Mouse (Mus musculus) layer of hippocampus, postnatal 36 days (tissue): ENCODE measurements at regions not wholly inside any gene's neighbourhood (a gene's known extent, or its start where the extent isn't known, plus 50 kb on each side); places are given as distances from the start of the nearest gene placed in this dataset.
"Not testable (repeated sequence)": the region's sequence is repeated elsewhere in the genome, so short reads cannot be mapped to it uniquely, and the experiment has no call there.

Experiments
- DNase-seq, 2 experiments: peaks; one replicate each; pipeline ENCODE4 v3.0.0; 2022

- no peak for DNase-seq
These were observed 145.7 kb upstream of the Tmem229a start for GRCm38 (mm10) chr6:25101761-25102160.

DNA sequence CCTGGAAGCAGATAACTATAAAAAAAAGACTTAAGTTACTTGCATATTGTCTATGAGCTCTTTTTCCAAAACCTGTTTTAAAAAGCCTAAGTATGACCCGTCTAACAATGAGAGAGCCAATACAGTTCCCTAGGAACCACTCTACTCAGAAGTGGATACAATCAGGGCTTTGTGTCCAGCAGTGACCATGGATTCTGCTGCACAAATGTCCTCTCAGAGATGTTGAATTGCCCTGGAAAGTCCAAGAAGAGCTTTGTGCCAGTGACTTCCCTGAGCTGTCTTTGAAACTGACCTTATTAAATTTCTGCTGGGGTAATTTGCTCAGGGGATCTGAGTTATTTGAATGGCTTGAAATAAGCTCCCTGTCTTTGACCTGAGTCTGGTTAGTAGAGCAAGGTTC lies 131.1 kb upstream of the Tmem229a start:
- DNase-seq: peak in 1 of 2 experiments; percentile 4

DNA sequence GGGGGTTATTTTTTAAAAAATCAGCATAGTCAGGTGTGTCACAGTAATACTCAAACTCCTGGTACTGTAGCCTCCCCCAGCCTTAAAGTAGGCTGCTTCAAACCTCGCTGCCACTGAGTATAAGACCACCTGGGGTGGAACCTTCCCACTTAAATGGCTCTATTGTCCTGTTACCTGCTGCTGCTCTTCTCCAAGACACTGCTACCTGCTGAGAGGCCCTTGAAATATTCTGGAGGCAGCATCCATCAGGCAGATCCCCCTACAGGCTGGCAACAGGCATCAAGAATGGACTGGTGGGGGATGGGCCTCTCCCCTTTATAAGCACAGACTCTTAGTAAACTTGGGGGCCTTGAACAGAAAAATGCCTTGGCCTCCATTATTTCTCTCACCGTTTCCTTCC lies 129.8 kb upstream of the Tmem229a start:
- DNase-seq: no peak

DNA sequence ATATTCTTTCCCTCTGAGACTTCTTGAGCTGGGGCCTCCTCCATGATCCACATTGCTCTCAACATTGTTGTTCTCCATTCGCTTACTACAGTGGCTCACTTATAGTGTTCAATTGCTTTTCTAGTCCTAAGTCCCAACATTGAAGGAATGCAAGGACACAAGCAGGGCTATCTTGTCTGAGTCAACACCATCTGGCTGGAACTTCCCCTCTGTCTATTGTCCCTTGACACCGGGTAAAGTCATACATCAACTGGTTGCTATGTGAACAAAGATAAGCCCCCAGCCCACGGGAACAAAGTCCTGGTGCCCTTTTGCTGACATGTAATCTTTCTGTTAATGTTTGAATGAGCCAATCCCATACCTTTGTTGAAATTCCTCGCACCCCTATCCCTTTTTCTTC lies 129.2 kb upstream of the Tmem229a start:
- DNase-seq: not testable (repeated sequence)

- no peak for DNase-seq
These were observed 109.8 kb upstream of the Tmem229a start for GRCm38 (mm10) chr6:25065913-25066312.

DNA sequence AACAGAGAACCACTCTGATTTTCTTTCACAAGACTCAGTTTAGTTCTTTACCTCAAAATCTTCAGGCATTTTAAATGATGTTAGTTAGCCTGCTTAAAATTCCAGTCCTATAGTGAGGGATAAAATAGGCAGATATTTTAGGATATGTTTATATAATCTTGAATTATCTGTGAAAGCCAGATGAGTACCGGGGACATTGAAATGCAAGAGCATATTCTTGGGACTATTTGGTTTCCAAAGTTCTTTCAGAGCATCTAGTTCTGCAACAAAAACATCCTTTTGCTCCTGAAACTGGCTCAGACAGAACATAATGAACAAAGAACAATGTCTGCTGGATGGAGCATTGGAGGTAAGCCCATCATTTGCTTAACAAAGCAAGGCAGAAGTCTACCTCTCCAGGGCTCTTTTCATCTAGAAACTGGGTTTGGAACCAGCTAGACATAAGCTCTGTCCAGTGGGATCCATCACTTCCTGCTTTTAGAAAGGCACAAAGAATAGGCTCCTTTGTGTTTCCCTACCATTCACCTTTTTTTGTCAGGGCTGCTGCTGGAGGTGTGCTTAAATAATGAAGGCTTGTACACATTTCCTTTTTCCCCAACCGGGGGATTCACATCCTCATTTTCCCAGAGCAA lies 76.9 kb upstream of the Tmem229a start:
- no peak for DNase-seq

- no peak for DNase-seq
These were observed 70.9 kb upstream of the Tmem229a start for GRCm38 (mm10) chr6:25026953-25027352.

DNA sequence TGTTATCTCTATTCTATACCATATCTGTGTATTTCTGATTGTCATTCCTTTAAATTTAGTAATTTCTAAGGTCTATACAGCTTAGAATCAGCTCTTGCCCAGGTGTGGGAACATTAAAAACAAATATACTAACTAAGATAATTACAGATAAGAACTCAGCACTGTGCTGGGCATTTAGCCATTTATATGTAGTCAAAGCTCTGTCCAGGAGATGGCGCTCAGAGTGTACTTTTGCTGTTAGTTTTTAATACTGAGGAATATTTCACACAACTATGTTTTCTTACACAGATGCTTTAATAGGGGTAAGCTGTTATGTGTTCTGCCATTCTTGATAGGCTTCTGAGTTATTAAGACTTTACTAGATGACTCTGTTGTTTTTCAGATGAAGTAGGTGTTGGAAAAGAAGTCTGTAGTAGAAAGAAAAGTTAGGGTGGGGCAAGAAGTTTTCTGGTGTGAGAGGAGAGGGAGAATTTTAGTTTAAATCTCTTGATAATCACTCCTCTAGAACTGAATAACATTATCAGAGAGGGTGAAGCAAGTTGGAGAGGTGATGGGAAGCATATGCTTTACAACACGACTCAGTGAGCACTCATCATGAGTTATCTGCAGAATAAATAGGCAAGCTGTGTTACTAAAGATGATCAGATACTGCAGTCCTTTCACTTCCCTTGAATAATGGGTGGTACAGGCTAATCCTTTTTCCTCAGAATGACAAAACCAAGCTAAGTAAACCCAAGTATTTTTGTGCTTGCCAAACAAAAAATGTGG lies 64.1 kb upstream of the Tmem229a start:
- peak in 1 of 2 experiments; percentile 23 for DNase-seq

DNA sequence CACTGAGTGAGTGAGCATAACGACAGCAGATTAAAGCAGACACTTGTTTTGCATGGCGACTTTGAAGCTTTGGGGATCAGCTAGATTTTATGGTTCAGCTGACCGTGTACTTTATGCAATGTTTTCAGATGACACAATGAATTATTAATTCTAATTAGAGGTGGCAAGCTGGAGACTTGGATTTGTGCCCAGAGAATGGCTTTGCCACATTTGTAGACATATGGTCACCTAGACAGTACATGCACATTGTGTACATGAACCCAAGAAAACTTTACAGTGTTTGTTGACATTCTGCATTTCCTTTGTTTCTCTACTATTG lies 57.1 kb upstream of the Tmem229a start:
- DNase-seq: no peak

GRCm38 (mm10) chr6:25012376-25013287 lies 56.5 kb upstream of the Tmem229a start:
- DNase-seq: no peak

DNA sequence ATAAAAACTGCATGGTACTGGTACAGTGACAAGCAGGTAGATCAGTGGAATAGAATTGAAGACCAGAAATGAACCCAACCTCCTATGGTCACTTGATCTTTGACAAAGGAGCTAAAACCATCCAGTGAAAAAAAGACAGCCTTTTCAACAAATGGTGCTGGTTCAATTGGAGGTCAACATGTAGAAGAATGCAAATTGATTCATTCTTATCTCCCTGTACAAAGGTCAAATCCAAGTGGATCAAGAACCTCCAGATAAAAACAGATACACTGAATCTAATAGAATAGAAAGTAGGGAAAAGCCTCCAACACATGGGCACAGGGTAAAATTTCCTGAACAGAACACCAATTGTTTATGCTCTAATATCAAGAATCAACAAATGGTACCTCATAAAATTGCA lies 52.8 kb upstream of the Tmem229a start:
- not testable (repeated sequence) for DNase-seq
